Mouse (Mus musculus): Measurements from ENCODE around the gene Akr1c19. TPM values are rescaled to one million over a fixed set of nuclear protein-coding genes. Genes with fewer than 3 reads are reported as not detected.

Gene Akr1c19
- polyA plus RNA-seq, 1 experiment from 2014 or later = 4.6 TPM

DNA sequence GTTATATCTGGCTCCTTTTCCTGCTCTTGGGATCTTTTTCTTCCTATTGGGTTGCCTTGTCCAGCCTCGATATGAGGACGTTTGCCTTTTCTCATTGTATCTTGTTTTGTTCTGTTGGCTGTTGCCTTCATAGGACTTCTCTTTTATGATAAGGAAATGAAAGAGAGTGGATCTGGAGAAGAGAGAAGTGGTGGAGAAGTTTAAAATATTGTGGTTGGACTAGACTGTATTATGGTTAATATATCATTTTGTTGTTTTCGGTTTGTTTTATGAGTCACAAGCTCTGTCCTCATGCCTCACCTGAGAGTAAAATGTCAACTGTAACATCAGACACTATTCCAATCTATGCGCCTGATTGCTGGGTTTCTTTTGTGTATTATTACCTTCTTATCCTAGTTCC is 68.5 kb downstream of the Akr1c19 start:
- no peak for ATAC-seq (ENCODE audit: low FRiP score, low TSS enrichment)
- 93% methylated on average over 4 of the region's 4 CpGs for WGBS
- H3K36me3 ChIP-seq (ENCODE audit: control insufficient read depth, insufficient read depth, low read length) = no peaks in the 10 kb centered on the region

More for the DNA sequence above, 68.5 kb downstream of the Akr1c19 start:
- no peaks in the 10 kb centered on the region for H3K27me3 ChIP-seq (ENCODE audit: control insufficient read depth, insufficient read depth, low read length)
- H3K4me3 ChIP-seq (replicated peaks; ENCODE audit: low read depth, low read length) = no peak overlapping the region
- H3K27ac ChIP-seq (replicated peaks; ENCODE audit: low read depth, low read length) = no peak overlapping the region
- no peak overlapping the region for H3K4me2 ChIP-seq (ENCODE audit: low read length)
- no peak for DNase-seq
- H3K9me3 ChIP-seq (ENCODE audit: control insufficient read depth, low read length) = no peaks in the 10 kb centered on the region
- no peaks in the 10 kb centered on the region for H3K4me1 ChIP-seq (ENCODE audit: control insufficient read depth, insufficient read depth, low read length)
- H3K9ac ChIP-seq (replicated peaks; ENCODE audit: low read length) = no peak overlapping the region

Other genes starting within 250 kb of the Akr1c19 start
- gene Akr1c14, start 179.7 kb upstream of the Akr1c19 start, polyA plus RNA-seq (2014; fragmentation: Nextera tagmentation; extraction: Ambion mirVana) = 0.27 and 0.89 TPM in 2 replicates
- gene Akr1c18, start 78.0 kb upstream of the Akr1c19 start, polyA plus RNA-seq (2014; fragmentation: Nextera tagmentation; extraction: Ambion mirVana) = not detected in 2 replicates
- 1.0 and 1.2 TPM in 2 replicates for gene Akr1c13, start 37.5 kb upstream of the Akr1c19 start, polyA plus RNA-seq (2014; fragmentation: Nextera tagmentation; extraction: Ambion mirVana)
- gene Akr1c12, start 50.7 kb downstream of the Akr1c19 start, polyA plus RNA-seq (2014; fragmentation: Nextera tagmentation; extraction: Ambion mirVana) = not detected in 2 replicates
- gene Akr1c6, start 205.6 kb downstream of the Akr1c19 start, polyA plus RNA-seq (2014; fragmentation: Nextera tagmentation; extraction: Ambion mirVana) = not detected in 2 replicates

Measured in midbrain, embryonic 14.5 days (tissue).